Mouse (Mus musculus): ENCODE data around the gene Medag. TPM values are rescaled to one million over a fixed set of nuclear protein-coding genes. Genes with fewer than 3 reads are reported as not detected.

Gene Medag
- polyA plus RNA-seq (2012; rRNA removed), result 0.57 and 1.1 TPM in 2 replicates

DNA sequence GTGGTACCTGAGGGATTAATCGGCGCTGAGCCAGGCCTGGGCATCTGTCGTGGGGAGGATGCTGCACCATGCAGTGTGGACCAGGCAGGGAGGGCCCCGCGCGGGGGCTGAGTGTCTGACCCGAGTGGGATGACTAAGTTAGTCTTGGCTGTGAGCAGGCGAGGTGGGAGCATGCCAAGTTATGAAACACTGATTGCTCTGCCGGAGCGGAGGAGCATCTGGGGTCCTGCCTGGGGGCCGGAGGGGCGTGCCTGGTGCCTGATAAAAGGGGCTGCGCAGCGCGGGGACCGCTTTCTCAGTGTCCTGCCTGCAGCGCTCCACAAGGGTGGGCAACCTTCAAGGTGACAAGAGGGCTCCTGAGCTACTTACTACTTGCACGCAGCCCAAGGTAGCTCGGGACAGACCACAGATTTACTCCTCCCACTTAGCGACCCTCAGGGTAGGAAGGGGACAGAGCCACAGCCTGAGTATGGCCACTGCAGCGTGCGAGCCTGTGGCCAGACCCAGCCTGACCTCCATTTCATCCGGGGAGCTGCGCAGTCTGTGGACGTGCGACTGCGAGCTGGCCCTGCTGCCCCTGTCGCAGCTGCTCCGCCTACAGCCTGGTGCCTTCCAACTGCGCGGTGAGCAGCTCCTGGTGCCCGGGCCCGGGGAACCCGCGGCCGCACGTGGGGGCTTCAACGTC is at the start of gene Medag:
Gene Medag, plus strand, starts transcription at position 241 of the 685 bp plus-strand sequence.
- H3K27me3 ChIP-seq (ENCODE audit: control insufficient read depth, insufficient read depth, low read length), result no peaks in the 10 kb centered on the region; the same call in 1 of the 2 replicates
- H3K27ac ChIP-seq (ENCODE audit: insufficient read depth, low read length), result no peak within 1 kb of the TSS
- TF ChIP-seq POLR2A (IDR thresholded peaks at IDR 0.05; ENCODE audit: low read depth, low read length) (no peak), CTCF (IDR thresholded peaks at IDR 0.05; ENCODE audit: extremely low read depth, insufficient read depth, insufficient read length, insufficient replicate concordance) (no peak)
- H3K4me3 ChIP-seq (ENCODE audit: extremely low read depth, insufficient read depth, insufficient read length), result peak within 1 kb of the TSS; percentile 20; the same call in 1 of the 2 replicates
- WGBS, result 45% methylated on average over 38 of the region's 38 CpGs
- DNase-seq (ENCODE audit: low read depth in 1 of 2, low spot score in 2 of 2), result no peak
- no peaks in the 10 kb centered on the region for H3K36me3 ChIP-seq (ENCODE audit: control insufficient read depth, insufficient read depth, low read length)
- H3K4me1 ChIP-seq (ENCODE audit: control insufficient read depth, insufficient read depth, insufficient read length), result peaks cover 6% of the 10 kb centered on the region

DNA sequence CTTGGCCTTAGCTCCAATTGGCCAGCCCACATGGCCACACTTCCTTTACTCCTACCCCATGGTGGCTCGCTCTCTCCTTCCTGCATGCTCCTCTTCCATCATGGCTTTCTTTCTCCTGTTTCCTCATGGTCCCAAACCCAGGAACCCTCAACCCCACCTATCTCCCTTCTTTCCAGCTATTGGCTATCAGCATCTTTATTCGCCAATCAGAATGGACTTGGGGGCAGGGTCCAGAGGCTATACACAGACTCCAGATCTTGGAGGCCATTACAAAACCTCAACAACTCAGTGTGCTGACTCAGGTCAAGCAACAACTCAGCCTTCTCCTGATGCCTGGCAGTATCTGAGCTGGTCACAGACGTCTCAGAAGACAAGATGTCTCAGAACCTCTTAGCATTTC is 48.9 kb upstream of the Medag start:
- no peaks in the 10 kb centered on the region for H3K27me3 ChIP-seq (ENCODE audit: control insufficient read depth, insufficient read depth, low read length)
- H3K4me3 ChIP-seq (ENCODE audit: extremely low read depth, insufficient read depth, insufficient read length), result no peak overlapping the region
- no peaks in the 10 kb centered on the region for H3K4me1 ChIP-seq (ENCODE audit: control insufficient read depth, insufficient read depth, insufficient read length)
- H3K27ac ChIP-seq (ENCODE audit: insufficient read depth, low read length), result no peak overlapping the region
- TF ChIP-seq POLR2A (IDR thresholded peaks at IDR 0.05; ENCODE audit: low read depth, low read length), result no peak
- TF ChIP-seq CTCF (IDR thresholded peaks at IDR 0.05; ENCODE audit: extremely low read depth, insufficient read depth, insufficient read length, insufficient replicate concordance), result no peak
- DNase-seq (ENCODE audit: low read depth in 1 of 2, low spot score in 2 of 2), result no peak
- 79% methylated on average over 3 of the region's 3 CpGs for WGBS
- no peaks in the 10 kb centered on the region for H3K36me3 ChIP-seq (ENCODE audit: control insufficient read depth, insufficient read depth, low read length)

DNA sequence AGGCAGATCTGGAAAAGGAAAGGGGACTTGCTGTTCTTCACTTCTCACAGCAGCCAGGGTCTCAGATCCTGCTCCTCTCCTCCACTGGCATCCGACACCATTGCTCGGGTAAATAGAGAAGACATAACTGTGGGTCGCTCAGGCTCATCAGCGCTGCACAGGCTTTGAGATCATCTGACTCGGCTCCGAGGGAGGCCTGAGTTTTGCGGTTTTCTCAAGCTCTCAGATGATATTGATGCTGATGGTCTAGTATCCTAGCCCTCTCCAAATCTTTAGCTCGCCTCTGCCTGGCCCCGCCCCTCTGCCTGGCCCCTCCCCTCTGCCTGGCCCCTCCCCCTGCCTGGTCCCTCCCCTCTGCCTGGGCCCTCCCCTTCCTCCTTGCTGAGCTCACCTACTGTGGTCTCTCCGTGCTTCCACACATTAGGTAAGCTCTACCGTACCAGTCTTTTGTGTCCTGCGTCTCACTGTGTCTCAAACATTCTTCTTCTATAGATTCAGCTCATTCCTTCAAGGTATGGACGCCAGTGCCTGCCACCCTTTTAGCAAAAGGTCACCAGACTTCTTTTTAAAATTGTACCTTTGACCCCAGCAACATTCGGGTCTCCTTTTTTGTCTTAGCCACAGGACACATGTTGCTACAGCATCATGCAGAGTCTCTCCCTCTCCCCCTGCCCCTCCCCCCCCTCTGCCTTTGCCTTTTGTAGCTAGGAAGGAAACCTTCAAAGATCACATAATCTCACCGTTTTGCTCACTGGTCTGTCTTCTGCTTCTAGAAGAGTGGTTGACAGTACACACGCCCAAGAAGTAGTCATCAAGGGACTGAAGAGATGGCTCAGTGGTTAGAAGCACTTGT is 47.4 kb upstream of the Medag start:
- no peak overlapping the region for H3K4me3 ChIP-seq (ENCODE audit: extremely low read depth, insufficient read depth, insufficient read length)
- no peak for DNase-seq (ENCODE audit: low read depth in 1 of 2, low spot score in 2 of 2)
- TF ChIP-seq POLR2A (IDR thresholded peaks at IDR 0.05; ENCODE audit: low read depth, low read length), result no peak
- no peak for TF ChIP-seq CTCF (IDR thresholded peaks at IDR 0.05; ENCODE audit: extremely low read depth, insufficient read depth, insufficient read length, insufficient replicate concordance)
- peaks cover 2% of the 10 kb centered on the region; the same call in 1 of the 2 replicates for H3K4me1 ChIP-seq (ENCODE audit: control insufficient read depth, insufficient read depth, insufficient read length)
- no peak overlapping the region for H3K27ac ChIP-seq (ENCODE audit: insufficient read depth, low read length)
- H3K36me3 ChIP-seq (ENCODE audit: control insufficient read depth, insufficient read depth, low read length), result no peaks in the 10 kb centered on the region
- 62% methylated on average over 16 of the region's 16 CpGs for WGBS
- H3K27me3 ChIP-seq (ENCODE audit: control insufficient read depth, insufficient read depth, low read length), result no peaks in the 10 kb centered on the region

DNA sequence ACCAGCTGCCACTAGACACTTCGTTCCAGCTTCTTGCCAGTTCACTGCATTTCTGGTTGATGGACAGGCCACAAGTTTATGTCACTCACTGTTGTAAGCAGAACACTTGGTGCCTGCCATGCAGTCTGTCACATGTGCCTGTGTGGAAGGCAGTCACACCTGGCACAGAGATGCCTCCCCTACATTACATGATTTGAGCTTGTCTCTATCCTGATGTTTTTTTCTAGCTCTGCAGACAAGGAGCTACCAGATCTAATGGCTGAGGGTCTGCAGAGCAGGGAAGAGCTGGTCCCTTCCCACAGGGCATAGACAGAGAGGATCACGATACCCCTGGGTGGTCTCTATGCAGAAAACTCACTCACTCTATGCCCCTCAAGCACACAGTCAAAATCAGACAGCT is 44.5 kb upstream of the Medag start:
- TF ChIP-seq CTCF (IDR thresholded peaks at IDR 0.05; ENCODE audit: extremely low read depth, insufficient read depth, insufficient read length, insufficient replicate concordance), result no peak
- no peak for TF ChIP-seq POLR2A (IDR thresholded peaks at IDR 0.05; ENCODE audit: low read depth, low read length)

DNA sequence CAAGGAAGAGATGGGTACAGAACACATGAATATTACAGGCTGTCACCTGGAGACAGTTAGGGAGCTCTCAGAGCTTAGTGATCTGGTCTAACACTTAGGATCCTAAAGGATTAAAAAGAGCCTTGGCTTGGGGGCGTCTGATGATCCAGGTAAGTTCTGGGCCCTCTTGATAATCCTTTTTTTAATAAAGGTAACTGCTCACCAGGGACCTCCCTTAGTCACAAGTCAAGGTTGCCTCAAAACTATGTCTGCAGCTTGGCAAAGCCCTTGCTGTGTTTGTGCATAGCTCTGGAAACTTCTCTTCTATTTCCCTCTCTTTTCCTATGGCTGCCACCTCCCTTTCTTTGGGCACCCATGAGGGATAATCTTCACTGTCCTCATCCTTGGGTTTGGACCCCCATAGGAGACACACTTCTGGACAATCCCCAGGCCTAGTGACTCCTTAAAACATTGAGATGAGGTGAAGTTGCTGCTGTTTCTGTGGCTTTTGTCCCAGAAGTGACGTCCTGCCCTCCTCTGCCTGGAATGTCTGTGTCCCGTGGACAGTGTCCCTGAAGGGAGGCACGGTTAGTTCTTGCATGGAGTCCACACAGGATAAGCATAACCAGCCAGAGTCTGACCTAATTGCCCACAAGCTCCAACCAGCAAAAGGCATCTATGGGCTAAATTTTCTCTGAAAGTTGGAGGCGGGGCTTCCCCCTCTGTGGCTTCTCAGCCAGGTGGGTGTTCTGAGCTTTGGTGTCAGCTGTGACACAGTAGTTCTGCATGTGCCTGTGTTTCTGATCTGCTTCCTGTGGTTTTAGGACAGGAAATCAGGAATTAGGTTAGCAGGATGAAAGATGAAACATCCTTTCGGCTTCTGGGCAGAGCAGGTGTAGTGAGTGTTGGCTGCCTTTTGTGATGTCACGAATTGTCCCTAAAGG is 43.7 kb upstream of the Medag start:
- TF ChIP-seq POLR2A (IDR thresholded peaks at IDR 0.05; ENCODE audit: low read depth, low read length), result no peak
- no peak for TF ChIP-seq CTCF (IDR thresholded peaks at IDR 0.05; ENCODE audit: extremely low read depth, insufficient read depth, insufficient read length, insufficient replicate concordance)
- DNase-seq (ENCODE audit: low read depth in 1 of 2, low spot score in 2 of 2), result no peak
- no peaks in the 10 kb centered on the region for H3K27me3 ChIP-seq (ENCODE audit: control insufficient read depth, insufficient read depth, low read length)
- H3K27ac ChIP-seq (ENCODE audit: insufficient read depth, low read length), result no peak overlapping the region
- WGBS, result 28% methylated on average over 7 of the region's 7 CpGs
- no peaks in the 10 kb centered on the region for H3K36me3 ChIP-seq (ENCODE audit: control insufficient read depth, insufficient read depth, low read length)
- H3K4me3 ChIP-seq (ENCODE audit: extremely low read depth, insufficient read depth, insufficient read length), result no peak overlapping the region
- H3K4me1 ChIP-seq (ENCODE audit: control insufficient read depth, insufficient read depth, insufficient read length), result peaks cover 2% of the 10 kb centered on the region; the same call in 1 of the 2 replicates

More for the DNA sequence above, 44.5 kb upstream of the Medag start:
- no peak overlapping the region for H3K27ac ChIP-seq (ENCODE audit: insufficient read depth, low read length)
- no peak for DNase-seq (ENCODE audit: low read depth in 1 of 2, low spot score in 2 of 2)
- no peak overlapping the region for H3K4me3 ChIP-seq (ENCODE audit: extremely low read depth, insufficient read depth, insufficient read length)
- 83% methylated on average over 2 of the region's 2 CpGs for WGBS
- peaks cover 2% of the 10 kb centered on the region; the same call in 1 of the 2 replicates for H3K4me1 ChIP-seq (ENCODE audit: control insufficient read depth, insufficient read depth, insufficient read length)
- no peaks in the 10 kb centered on the region for H3K27me3 ChIP-seq (ENCODE audit: control insufficient read depth, insufficient read depth, low read length)
- no peaks in the 10 kb centered on the region for H3K36me3 ChIP-seq (ENCODE audit: control insufficient read depth, insufficient read depth, low read length)

DNA sequence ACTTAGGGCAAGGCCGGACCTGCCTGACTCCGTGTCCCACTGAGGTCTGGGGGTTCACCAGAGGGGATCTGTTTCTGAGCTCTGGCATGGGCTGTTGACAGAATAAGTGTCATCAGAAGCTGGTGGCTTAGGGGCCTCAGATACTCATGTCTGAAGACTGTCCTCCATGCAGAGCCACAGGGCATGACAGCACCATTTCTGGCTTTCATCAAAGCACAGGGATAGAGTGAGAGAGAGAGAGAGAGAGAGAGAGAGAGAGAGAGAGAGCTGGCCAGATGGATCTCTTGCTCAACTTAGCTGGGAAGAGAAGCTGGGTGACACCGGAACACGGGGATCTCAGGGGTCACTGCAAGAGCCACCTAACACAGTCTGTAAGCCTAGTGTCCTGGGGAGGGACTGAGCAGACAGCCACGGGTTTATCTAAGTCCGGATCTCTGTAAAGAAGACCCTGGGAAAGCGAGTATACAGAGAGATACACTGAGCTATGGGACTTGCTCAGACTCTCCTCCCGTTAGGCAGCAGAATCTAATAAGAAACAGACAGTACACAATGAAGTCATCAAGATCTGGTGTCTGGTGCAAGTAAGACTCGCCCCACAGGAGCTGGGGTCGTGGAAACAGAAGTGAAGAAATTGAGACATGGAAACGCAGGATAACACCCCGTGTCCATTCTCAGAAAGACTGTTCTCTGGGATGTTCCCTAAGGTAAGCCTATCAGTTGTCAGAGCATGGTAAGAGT is 42.8 kb upstream of the Medag start:
- no peak for TF ChIP-seq CTCF (IDR thresholded peaks at IDR 0.05; ENCODE audit: extremely low read depth, insufficient read depth, insufficient read length, insufficient replicate concordance)
- TF ChIP-seq POLR2A (IDR thresholded peaks at IDR 0.05; ENCODE audit: low read depth, low read length), result no peak
- 79% methylated on average over 12 of the region's 12 CpGs for WGBS

More for the DNA sequence above, 42.8 kb upstream of the Medag start:
- H3K4me1 ChIP-seq (ENCODE audit: control insufficient read depth, insufficient read depth, insufficient read length), result peaks cover 2% of the 10 kb centered on the region; the same call in 1 of the 2 replicates
- H3K36me3 ChIP-seq (ENCODE audit: control insufficient read depth, insufficient read depth, low read length), result no peaks in the 10 kb centered on the region
- no peak for DNase-seq (ENCODE audit: low read depth in 1 of 2, low spot score in 2 of 2)
- no peaks in the 10 kb centered on the region for H3K27me3 ChIP-seq (ENCODE audit: control insufficient read depth, insufficient read depth, low read length)
- no peak overlapping the region for H3K27ac ChIP-seq (ENCODE audit: insufficient read depth, low read length)
- no peak overlapping the region for H3K4me3 ChIP-seq (ENCODE audit: extremely low read depth, insufficient read depth, insufficient read length)

Data from spleen, adult 2 months (tissue).